1 mouse cellular context compared by ENCODE assay signal in the genomic region with DNA sequence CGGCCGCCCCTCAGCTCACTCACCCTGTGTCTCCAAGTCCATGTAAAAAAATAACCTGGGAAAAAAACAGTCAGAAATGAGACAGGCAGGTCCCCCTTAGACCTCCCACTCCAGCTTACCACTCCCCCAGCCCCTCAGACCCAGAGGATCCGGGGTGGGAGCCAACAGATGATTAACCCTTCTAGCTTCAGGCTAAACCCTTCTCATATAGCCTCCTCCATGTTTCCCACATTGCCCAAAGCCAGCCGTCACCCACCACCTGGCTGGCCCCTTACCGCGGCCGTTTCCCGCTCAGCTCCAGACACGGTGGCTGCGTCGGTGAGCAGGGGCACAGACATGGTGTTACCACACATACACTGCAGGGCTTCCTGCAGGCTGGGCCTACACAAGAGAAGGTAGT.
TF ChIP-seq lines count a peak whose summit lies in the region.

No protein-coding gene starts in this region.

TF ChIP-seq in myocyte, 11 proteins besides CTCF, POLR2A, EP300 and RAD21:
- TF ChIP-seq CEBPB (IDR thresholded peaks at IDR 0.05; ENCODE audit: insufficient read depth, poor library complexity, severe bottlenecking) (no peak), POLR2AphosphoS2 (IDR thresholded peaks at IDR 0.05; ENCODE audit: insufficient read length, low read depth) (no peak), E2F4 (IDR thresholded peaks at IDR 0.05; ENCODE audit: insufficient read depth) (no peak)
